Mouse (Mus musculus) CH12.LX (cell line): ENCODE measurements around the gene Ces3a. TPM values are rescaled to one million over a fixed set of nuclear protein-coding genes. Genes with fewer than 3 reads are reported as not detected.

Source experiments
- DNase-seq: peaks from one replicate; pipeline ENCODE4 v3.0.0-alpha.2; 2013; ENCODE audit errors: extremely low read depth
- H3K27ac ChIP-seq: 2 replicates; pipeline ENCODE4 v1.5.1; 2012; ENCODE audit warnings: low read depth, mild to moderate bottlenecking, control low read depth, moderate library complexity; ENCODE audit not compliant: insufficient read depth
- H3K27me3 ChIP-seq: replicated peaks from 2 replicates; pipeline ENCODE3; 2012; ENCODE audit warnings: inconsistent platforms
- H3K36me3 ChIP-seq, 2 experiments: replicated peaks in 1 of 2; 2 replicates each; pipeline versions ENCODE3 to v1.6.1; 2012; ENCODE audit warnings: inconsistent platforms in 1 of 2, low read length in 1 of 2, mild to moderate bottlenecking in 1 of 2, mixed read lengths in 1 of 2, moderate library complexity in 1 of 2; ENCODE audit not compliant: control insufficient read depth in 1 of 2, insufficient read depth in 1 of 2
- H3K4me1 ChIP-seq, 2 experiments: 2 replicates each; pipeline ENCODE4 v1.6.1; 2012; ENCODE audit warnings: inconsistent platforms in 1 of 2, moderate library complexity in 1 of 2; ENCODE audit not compliant: insufficient read depth in 2 of 2, control insufficient read depth in 1 of 2
- H3K4me2 ChIP-seq: 2 replicates; pipeline ENCODE4 v1.6.1; 2012; ENCODE audit warnings: low read depth, mild to moderate bottlenecking, control low read depth; ENCODE audit not compliant: poor library complexity, insufficient read depth, severe bottlenecking
- H3K4me3 ChIP-seq, 3 experiments: fragments of 150-350 bp in 1 of 3; sonication (generic) in 1 of 3; replicated peaks in 1 of 3; 2 replicates each; pipeline versions ENCODE3 to v1.5.1; 2011 to 2012; ENCODE audit warnings: low read depth in 2 of 3, low read length in 2 of 3, mild to moderate bottlenecking in 2 of 3, moderate library complexity in 2 of 3, control low read depth in 1 of 3, improper control_type of control experiment in 1 of 3, inconsistent platforms in 1 of 3, mixed read lengths in 1 of 3; ENCODE audit not compliant: poor library complexity in 1 of 3
- H3K79me2 ChIP-seq: replicated peaks from 2 replicates; pipeline ENCODE4 v1.6.1; 2012; ENCODE audit warnings: mild to moderate bottlenecking, moderate library complexity; ENCODE audit not compliant: control insufficient read depth, poor library complexity, insufficient read depth, severe bottlenecking; ENCODE audit errors: extremely low read depth
- H3K9ac ChIP-seq: 2 replicates; pipeline ENCODE4 v1.6.1; 2012; ENCODE audit warnings: low read depth, mild to moderate bottlenecking, control low read depth, moderate library complexity; ENCODE audit not compliant: insufficient read depth
- H3K9me3 ChIP-seq: replicated peaks from 2 replicates; pipeline ENCODE3; 2012; ENCODE audit warnings: low read length, inconsistent platforms, mixed read lengths
- CTCF ChIP-seq, 2 experiments: IDR thresholded peaks in 1 of 2; conservative IDR thresholded peaks in 1 of 2; 2 replicates each; pipeline ENCODE4 v1.5.1; 2011 to 2012; ENCODE audit warnings: low read depth in 2 of 2, low read length in 2 of 2, improper control_type of control experiment in 1 of 2, inconsistent platforms in 1 of 2, mild to moderate bottlenecking in 1 of 2, moderate library complexity in 1 of 2
- EP300 ChIP-seq: IDR thresholded peaks from 2 replicates; pipeline ENCODE4 v1.6.1; 2011; ENCODE audit warnings: low read length, improper control_type of control experiment
- IRF4 ChIP-seq: IDR thresholded peaks from 2 replicates; pipeline ENCODE4 v1.6.1; 2014; ENCODE audit warnings: low read depth, mild to moderate bottlenecking, inconsistent platforms, low read length, improper control_type of control experiment
- KAT2A ChIP-seq: IDR thresholded peaks from 2 replicates; pipeline ENCODE4 v1.6.1; 2012; ENCODE audit warnings: low read length, improper control_type of control experiment, inconsistent platforms; ENCODE audit not compliant: insufficient replicate concordance
- MAFK ChIP-seq: IDR thresholded peaks from 2 replicates; pipeline ENCODE4 v1.6.1; 2011; ENCODE audit warnings: low read length, improper control_type of control experiment; ENCODE audit not compliant: insufficient replicate concordance
- MAZ ChIP-seq: IDR thresholded peaks from 2 replicates; pipeline ENCODE4 v1.6.1; 2012; ENCODE audit warnings: low read depth, mild to moderate bottlenecking, inconsistent platforms, low read length, improper control_type of control experiment, moderate library complexity
- MEF2A ChIP-seq: IDR thresholded peaks from 2 replicates; pipeline ENCODE4 v1.6.1; 2014; ENCODE audit warnings: low read depth, mild to moderate bottlenecking, inconsistent platforms, low read length, improper control_type of control experiment, borderline replicate concordance
- MYC ChIP-seq: IDR thresholded peaks from 2 replicates; pipeline ENCODE4 v1.6.1; 2011; ENCODE audit warnings: low read depth, mild to moderate bottlenecking, improper control_type of control experiment, low read length
- NRF1 ChIP-seq: IDR thresholded peaks from 2 replicates; pipeline ENCODE4 v1.6.1; 2014; ENCODE audit warnings: low read depth, mild to moderate bottlenecking, inconsistent platforms, low read length, improper control_type of control experiment, moderate library complexity
- RAD21 ChIP-seq: IDR thresholded peaks from 2 replicates; pipeline ENCODE4 v1.6.1; 2011; ENCODE audit warnings: low read depth, mild to moderate bottlenecking, low read length, improper control_type of control experiment, moderate library complexity
- RCOR1 ChIP-seq: conservative IDR thresholded peaks from 2 replicates; pipeline ENCODE4 v1.6.1; 2012; ENCODE audit warnings: low read depth, mild to moderate bottlenecking, inconsistent platforms, low read length, improper control_type of control experiment
- SMC3 ChIP-seq: IDR thresholded peaks from 2 replicates; pipeline ENCODE4 v1.6.1; 2011; ENCODE audit warnings: low read depth, low read length, improper control_type of control experiment
- USF1 ChIP-seq: IDR thresholded peaks from 2 replicates; pipeline ENCODE4 v1.6.1; 2014; ENCODE audit warnings: low read depth, mild to moderate bottlenecking, inconsistent platforms, low read length, improper control_type of control experiment
- USF2 ChIP-seq: conservative IDR thresholded peaks from 2 replicates; pipeline ENCODE4 v1.6.1; 2011; ENCODE audit warnings: low read depth, low read length, improper control_type of control experiment
- ZC3H11A ChIP-seq: IDR thresholded peaks from 2 replicates; pipeline ENCODE4 v1.6.1; 2012; ENCODE audit warnings: low read depth, mild to moderate bottlenecking, inconsistent platforms, low read length, improper control_type of control experiment
- ZNF384 ChIP-seq: IDR thresholded peaks from 2 replicates; pipeline ENCODE4 v1.6.1; 2012; ENCODE audit warnings: low read depth, low read length, improper control_type of control experiment, inconsistent platforms
- dilution Hi-C: fragments of 300-500 bp; cut with MboI; formaldehyde crosslinking; loops from 2 replicates; pipeline ENCODE4 v1.14.3; 2020; ENCODE audit warnings: low sequenced_read_pairs; ENCODE audit not compliant: extremely low pct_unique_long_range_greater_than_20kb, extremely low pct_ligation_motif_present
- in situ Hi-C: fragments of 300-500 bp; cut with MboI; formaldehyde crosslinking; loops from 3 replicates; pipeline ENCODE4 v1.14.3; 2019; ENCODE audit warnings: low sequenced_read_pairs, low pct_ligation_motif_present, low pct_unique_long_range_greater_than_20kb, mixed read lengths
- polyA plus RNA-seq: library from polyadenylated mRNA; unstranded; fragments of >175 nt; gene quantifications from 2 replicates; pipeline ENCODE4 v1.2.1, GENCODE M21; 2012; ENCODE audit warnings: low read depth; ENCODE audit not compliant: insufficient read length
- total RNA-seq, 2 experiments: library from RNA; depleted of rRNA; stranded (reverse); fragments of 300-350 nt in 1 of 2; fragments of >200 nt in 1 of 2; gene quantifications; 2 replicates each; pipeline ENCODE4 v1.2.3; 2012 to 2014

Ces3a gene
- total and polyA plus RNA-seq, 3 experiments, result not detected

DNA sequence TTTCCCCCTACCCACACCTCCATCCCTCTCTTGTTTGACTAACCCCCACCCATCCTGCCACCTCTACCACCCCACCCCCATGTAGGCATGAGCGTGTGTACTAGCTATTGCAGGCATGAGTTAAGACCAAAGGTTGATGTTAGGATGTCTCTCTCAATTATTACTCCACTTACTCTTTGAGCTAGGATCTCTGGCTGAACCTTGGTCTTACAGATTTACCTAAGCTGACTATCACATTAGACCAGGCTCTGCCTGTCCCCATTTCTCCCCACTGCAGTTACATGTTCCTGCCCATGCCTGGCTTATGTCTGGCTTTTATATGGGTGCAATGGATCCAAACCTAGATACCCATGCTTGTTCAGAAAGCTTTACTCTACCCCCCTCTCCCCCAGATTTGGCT, 26.4 kb upstream of the Ces3a start:
- Histone ChIP-seq H3K4me1 (no peaks in the 10 kb centered on the region), H3K4me2 (no peak overlapping the region)
- TF ChIP-seq EP300 (no peak), RCOR1 (no peak), ZNF384 (no peak), ZC3H11A (no peak), MEF2A (no peak)
- TF ChIP-seq, all 38 proteins: peak for 0
- H3K4me3 ChIP-seq, result no peak overlapping the region
- H3K36me3 ChIP-seq, result no peaks in the 10 kb centered on the region
- dilution Hi-C loops, result no loop called here
- no peak overlapping the region for H3K9ac ChIP-seq
- in situ Hi-C loops, result no loop called here
- no peak overlapping the region for H3K27ac ChIP-seq
- no peaks in the 10 kb centered on the region for H3K9me3 ChIP-seq
- H3K27me3 ChIP-seq, result no peaks in the 10 kb centered on the region
- no peaks in the 10 kb centered on the region for H3K79me2 ChIP-seq
- no peak for DNase-seq

GRCm38 (mm10) chr8:105023087-105023486, 25.3 kb upstream of the Ces3a start:
- Histone ChIP-seq H3K36me3 (no peaks in the 10 kb centered on the region), H3K27me3 (no peaks in the 10 kb centered on the region), H3K4me3 (no peak overlapping the region), H3K79me2 (no peaks in the 10 kb centered on the region), H3K4me1 (no peaks in the 10 kb centered on the region), H3K27ac (no peak overlapping the region), H3K9me3 (no peaks in the 10 kb centered on the region), H3K4me2 (no peak overlapping the region), H3K9ac (no peak overlapping the region)
- TF ChIP-seq USF2, result no peak
- DNase-seq, result no peak
- dilution Hi-C loops (no loop called here), in situ Hi-C loops (no loop called here)

GRCm38 (mm10) chr8:105025050-105025449, 23.4 kb upstream of the Ces3a start:
- Histone ChIP-seq H3K4me2 (no peak overlapping the region), H3K36me3 (no peaks in the 10 kb centered on the region), H3K9me3 (no peaks in the 10 kb centered on the region), H3K79me2 (no peaks in the 10 kb centered on the region), H3K4me3 (no peak overlapping the region), H3K27ac (no peak overlapping the region), H3K27me3 (no peaks in the 10 kb centered on the region), H3K9ac (no peak overlapping the region), H3K4me1 (no peaks in the 10 kb centered on the region)
- in situ Hi-C loops (loop anchor here (25.0 kb wide), 1 partner anchor 263 kb away; no protein-coding TSS in a partner anchor), dilution Hi-C loops (no loop called here)
- TF ChIP-seq NRF1, result no peak
- TF ChIP-seq MAFK, result peak; percentile 89
- TF ChIP-seq MAZ, result no peak
- peak; percentile 81 for TF ChIP-seq RAD21
- peak; percentile 77 to 79; a peak in 3 of 4 replicates for TF ChIP-seq CTCF (conservative IDR thresholded peaks at IDR 0.05 in 1 of 2, IDR thresholded peaks at IDR 0.05 in 1 of 2; ENCODE audit: low read depth in 2 of 2, low read length in 2 of 2)
- TF ChIP-seq MYC, result peak; percentile 91
- TF ChIP-seq USF1, result no peak
- TF ChIP-seq IRF4, result no peak
- no peak for TF ChIP-seq KAT2A
- TF ChIP-seq SMC3, result peak; percentile 78
- peak; percentile 80 for DNase-seq
